Mouse (Mus musculus): ENCODE data around the gene Dync1li2. TPM values are rescaled to one million over a fixed set of nuclear protein-coding genes. Genes with fewer than 3 reads are reported as not detected.

Dync1li2 gene
- polyA plus RNA-seq, 1 experiment, result 29.3 TPM

GRCm38 (mm10) chr8:104434275-104434674 lies 8.6 kb downstream of the Dync1li2 start:
- H3K4me1 ChIP-seq (ENCODE audit: control insufficient read depth, insufficient read depth, insufficient read length, low read length), result peaks cover 13% of the 10 kb centered on the region
- no peak overlapping the region for H3K4me3 ChIP-seq (ENCODE audit: insufficient read depth, low read depth, low read length)
- H3K27ac ChIP-seq (replicated peaks; ENCODE audit: low read depth, low read length), result no peak overlapping the region

GRCm38 (mm10) chr8:104433191-104433842 lies 9.5 kb downstream of the Dync1li2 start:
- Histone ChIP-seq H3K4me1 (ENCODE audit: control insufficient read depth, insufficient read depth, insufficient read length, low read length) (peaks cover 13% of the 10 kb centered on the region), H3K4me3 (ENCODE audit: insufficient read depth, low read depth, low read length) (no peak overlapping the region), H3K27ac (replicated peaks; ENCODE audit: low read depth, low read length) (no peak overlapping the region)

- Histone ChIP-seq H3K27ac (replicated peaks; ENCODE audit: low read depth, low read length) (no peak overlapping the region), H3K4me3 (ENCODE audit: insufficient read depth, low read depth, low read length) (no peak overlapping the region), H3K4me1 (ENCODE audit: control insufficient read depth, insufficient read depth, insufficient read length, low read length) (peaks cover 13% of the 10 kb centered on the region)
Measured at GRCm38 (mm10) chr8:104432656-104433055, 10.2 kb downstream of the Dync1li2 start.

- Histone ChIP-seq H3K4me1 (ENCODE audit: control insufficient read depth, insufficient read depth, insufficient read length, low read length) (peaks cover 5% of the 10 kb centered on the region), H3K4me3 (ENCODE audit: insufficient read depth, low read depth, low read length) (no peak overlapping the region), H3K27ac (replicated peaks; ENCODE audit: low read depth, low read length) (no peak overlapping the region)
Measured at GRCm38 (mm10) chr8:104430230-104430629, 12.6 kb downstream of the Dync1li2 start.

GRCm38 (mm10) chr8:104427703-104428102 lies 15.1 kb downstream of the Dync1li2 start:
- H3K27ac ChIP-seq (replicated peaks; ENCODE audit: low read depth, low read length), result no peak overlapping the region
- H3K4me1 ChIP-seq (ENCODE audit: control insufficient read depth, insufficient read depth, insufficient read length, low read length), result no peaks in the 10 kb centered on the region
- no peak overlapping the region for H3K4me3 ChIP-seq (ENCODE audit: insufficient read depth, low read depth, low read length)

GRCm38 (mm10) chr8:104422313-104422712 lies 20.5 kb downstream of the Dync1li2 start:
- Histone ChIP-seq H3K27ac (replicated peaks; ENCODE audit: low read depth, low read length) (no peak overlapping the region), H3K4me3 (ENCODE audit: insufficient read depth, low read depth, low read length) (no peak overlapping the region), H3K4me1 (ENCODE audit: control insufficient read depth, insufficient read depth, insufficient read length, low read length) (no peaks in the 10 kb centered on the region)

- H3K27ac ChIP-seq (replicated peaks; ENCODE audit: low read depth, low read length), result no peak overlapping the region
- no peak overlapping the region for H3K4me3 ChIP-seq (ENCODE audit: insufficient read depth, low read depth, low read length)
- no peaks in the 10 kb centered on the region for H3K4me1 ChIP-seq (ENCODE audit: control insufficient read depth, insufficient read depth, insufficient read length, low read length)
Measured at GRCm38 (mm10) chr8:104416022-104416421, 26.8 kb downstream of the Dync1li2 start.

GRCm38 (mm10) chr8:104414204-104414603 lies 28.6 kb downstream of the Dync1li2 start:
- H3K4me3 ChIP-seq (ENCODE audit: insufficient read depth, low read depth, low read length), result no peak overlapping the region
- H3K27ac ChIP-seq (replicated peaks; ENCODE audit: low read depth, low read length), result no peak overlapping the region
- no peaks in the 10 kb centered on the region for H3K4me1 ChIP-seq (ENCODE audit: control insufficient read depth, insufficient read depth, insufficient read length, low read length)

- Histone ChIP-seq H3K4me1 (ENCODE audit: control insufficient read depth, insufficient read depth, insufficient read length, low read length) (peaks cover 3% of the 10 kb centered on the region; the same call in 1 of the 2 replicates), H3K27ac (replicated peaks; ENCODE audit: low read depth, low read length) (no peak overlapping the region), H3K4me3 (ENCODE audit: insufficient read depth, low read depth, low read length) (no peak overlapping the region)
Measured at GRCm38 (mm10) chr8:104413770-104414169, 29.1 kb downstream of the Dync1li2 start.

- no peak overlapping the region for H3K4me3 ChIP-seq (ENCODE audit: insufficient read depth, low read depth, low read length)
- H3K4me1 ChIP-seq (ENCODE audit: control insufficient read depth, insufficient read depth, insufficient read length, low read length), result peaks cover 3% of the 10 kb centered on the region; the same call in 1 of the 2 replicates
- H3K27ac ChIP-seq (replicated peaks; ENCODE audit: low read depth, low read length), result no peak overlapping the region
Measured at GRCm38 (mm10) chr8:104412805-104413532, 29.9 kb downstream of the Dync1li2 start.

GRCm38 (mm10) chr8:104411972-104412371 lies 30.9 kb downstream of the Dync1li2 start:
- Histone ChIP-seq H3K27ac (replicated peaks; ENCODE audit: low read depth, low read length) (no peak overlapping the region), H3K4me3 (ENCODE audit: insufficient read depth, low read depth, low read length) (no peak overlapping the region), H3K4me1 (ENCODE audit: control insufficient read depth, insufficient read depth, insufficient read length, low read length) (peaks cover 3% of the 10 kb centered on the region; the same call in 1 of the 2 replicates)

GRCm38 (mm10) chr8:104411468-104411867 lies 31.4 kb downstream of the Dync1li2 start:
- Histone ChIP-seq H3K4me1 (ENCODE audit: control insufficient read depth, insufficient read depth, insufficient read length, low read length) (peaks cover 3% of the 10 kb centered on the region; the same call in 1 of the 2 replicates), H3K4me3 (ENCODE audit: insufficient read depth, low read depth, low read length) (no peak overlapping the region), H3K27ac (replicated peaks; ENCODE audit: low read depth, low read length) (no peak overlapping the region)

GRCm38 (mm10) chr8:104410628-104411273 lies 32.1 kb downstream of the Dync1li2 start:
- no peak overlapping the region for H3K27ac ChIP-seq (replicated peaks; ENCODE audit: low read depth, low read length)
- H3K4me3 ChIP-seq (ENCODE audit: insufficient read depth, low read depth, low read length), result no peak overlapping the region
- H3K4me1 ChIP-seq (ENCODE audit: control insufficient read depth, insufficient read depth, insufficient read length, low read length), result peaks cover 3% of the 10 kb centered on the region; the same call in 1 of the 2 replicates

GRCm38 (mm10) chr8:104408328-104409110 lies 34.3 kb downstream of the Dync1li2 start:
- Histone ChIP-seq H3K4me1 (ENCODE audit: control insufficient read depth, insufficient read depth, insufficient read length, low read length) (peaks cover 3% of the 10 kb centered on the region; the same call in 1 of the 2 replicates), H3K27ac (replicated peaks; ENCODE audit: low read depth, low read length) (no peak overlapping the region), H3K4me3 (ENCODE audit: insufficient read depth, low read depth, low read length) (no peak overlapping the region)

Measured in brown adipose tissue, adult 24 weeks (tissue).